Mouse (Mus musculus): ENCODE measurements at regions not wholly inside any gene's neighbourhood (a gene's known extent, or its start where the extent isn't known, plus 50 kb on each side); places are given as distances from the start of the nearest gene placed in this dataset.
"Not testable (repeated sequence)": the region's sequence is repeated elsewhere in the genome, so short reads cannot be mapped to it uniquely, and the experiment has no call there.

GRCm38 (mm10) chr17:48723286-48723685 lies 208.9 kb upstream of the Lrfn2 start:
- 66% methylated on average over 10 of the region's 10 CpGs for WGBS
- Histone ChIP-seq H3K36me3 (ENCODE audit: control insufficient read depth, insufficient read depth, low read length) (no peaks in the 10 kb centered on the region), H3K9ac (ENCODE audit: low read length) (no peak overlapping the region), H3K4me3 (ENCODE audit: control insufficient read depth in 1 of 2, insufficient read depth in 1 of 2, low read depth in 1 of 2, low read length in 2 of 2) (no peak overlapping the region), H3K27me3 (ENCODE audit: control insufficient read depth, insufficient read depth, low read length) (0 out of 2 replicates have a peak, but pooled peaks cover 4% of the 10 kb centered on the region), H3K4me1 (ENCODE audit: control insufficient read depth in 2 of 2, insufficient read depth in 2 of 2, low read length in 2 of 2) (peaks cover 7 to 9% of the 10 kb centered on the region in 2 experiments), H3K9me3 (ENCODE audit: control insufficient read depth, low read length) (no peaks in the 10 kb centered on the region), H3K4me2 (ENCODE audit: low read length) (no peak overlapping the region), H3K27ac (replicated peaks in 1 of 2; ENCODE audit: control insufficient read depth in 1 of 2, insufficient read depth in 1 of 2, low read depth in 2 of 2, low read length in 2 of 2) (no peak overlapping the region)
- no peak for ATAC-seq (ENCODE audit: insufficient number of reproducible peaks, insufficient read depth, low FRiP score, low read depth)

- Histone ChIP-seq H3K36me3 (ENCODE audit: control insufficient read depth, insufficient read depth, low read length) (no peaks in the 10 kb centered on the region), H3K4me3 (ENCODE audit: control insufficient read depth in 1 of 2, insufficient read depth in 1 of 2, low read depth in 1 of 2, low read length in 2 of 2) (no peak overlapping the region), H3K4me1 (ENCODE audit: control insufficient read depth in 2 of 2, insufficient read depth in 2 of 2, low read length in 2 of 2) (peaks cover 7 to 9% of the 10 kb centered on the region in 2 experiments), H3K4me2 (ENCODE audit: low read length) (no peak overlapping the region), H3K27me3 (ENCODE audit: control insufficient read depth, insufficient read depth, low read length) (peaks cover 8% of the 10 kb centered on the region; the same call in 1 of the 2 replicates), H3K9me3 (ENCODE audit: control insufficient read depth, low read length) (no peaks in the 10 kb centered on the region), H3K9ac (ENCODE audit: low read length) (no peak overlapping the region), H3K27ac (replicated peaks in 1 of 2; ENCODE audit: control insufficient read depth in 1 of 2, insufficient read depth in 1 of 2, low read depth in 2 of 2, low read length in 2 of 2) (no peak overlapping the region)
- whole genome bisulfite sequencing: 75% methylated on average over 11 of the region's 11 CpGs
- ATAC-seq (ENCODE audit: insufficient number of reproducible peaks, insufficient read depth, low FRiP score, low read depth): no peak
These were observed 207.6 kb upstream of the Lrfn2 start for GRCm38 (mm10) chr17:48724513-48725112.

- Histone ChIP-seq H3K9ac (ENCODE audit: low read length) (no peak overlapping the region), H3K36me3 (ENCODE audit: control insufficient read depth, insufficient read depth, low read length) (no peaks in the 10 kb centered on the region), H3K9me3 (ENCODE audit: control insufficient read depth, low read length) (no peaks in the 10 kb centered on the region), H3K4me2 (ENCODE audit: low read length) (no peak overlapping the region), H3K27me3 (ENCODE audit: control insufficient read depth, insufficient read depth, low read length) (peaks cover 8% of the 10 kb centered on the region; the same call in 1 of the 2 replicates), H3K27ac (replicated peaks in 1 of 2; ENCODE audit: control insufficient read depth in 1 of 2, insufficient read depth in 1 of 2, low read depth in 2 of 2, low read length in 2 of 2) (no peak overlapping the region), H3K4me3 (ENCODE audit: control insufficient read depth in 1 of 2, insufficient read depth in 1 of 2, low read depth in 1 of 2, low read length in 2 of 2) (no peak overlapping the region), H3K4me1 (ENCODE audit: control insufficient read depth in 2 of 2, insufficient read depth in 2 of 2, low read length in 2 of 2) (peaks cover 7 to 9% of the 10 kb centered on the region in 2 experiments)
- peak; percentile 72; the same call in 1 of the 2 replicates for ATAC-seq (ENCODE audit: insufficient number of reproducible peaks, insufficient read depth, low FRiP score, low read depth)
- 3% methylated on average over 3 of the region's 3 CpGs for WGBS
These were observed 205.7 kb upstream of the Lrfn2 start for GRCm38 (mm10) chr17:48726460-48726859.

- H3K4me3 ChIP-seq (ENCODE audit: control insufficient read depth in 1 of 2, insufficient read depth in 1 of 2, low read depth in 1 of 2, low read length in 2 of 2): no peak overlapping the region
- WGBS: 80% methylated on average over 9 of the region's 9 CpGs
- H3K4me1 ChIP-seq (ENCODE audit: control insufficient read depth in 2 of 2, insufficient read depth in 2 of 2, low read length in 2 of 2): no peaks in the 10 kb centered on the region
- no peaks in the 10 kb centered on the region for H3K27me3 ChIP-seq (ENCODE audit: control insufficient read depth, insufficient read depth, low read length)
- no peaks in the 10 kb centered on the region for H3K36me3 ChIP-seq (ENCODE audit: control insufficient read depth, insufficient read depth, low read length)
- H3K9ac ChIP-seq (ENCODE audit: low read length): no peak overlapping the region
- no peak overlapping the region for H3K4me2 ChIP-seq (ENCODE audit: low read length)
- no peak overlapping the region for H3K27ac ChIP-seq (replicated peaks in 1 of 2; ENCODE audit: control insufficient read depth in 1 of 2, insufficient read depth in 1 of 2, low read depth in 2 of 2, low read length in 2 of 2)
- no peak for ATAC-seq (ENCODE audit: insufficient number of reproducible peaks, insufficient read depth, low FRiP score, low read depth)
- no peaks in the 10 kb centered on the region for H3K9me3 ChIP-seq (ENCODE audit: control insufficient read depth, low read length)
These were observed 198.4 kb upstream of the Lrfn2 start for GRCm38 (mm10) chr17:48733801-48734200.

- H3K27me3 ChIP-seq (ENCODE audit: control insufficient read depth, insufficient read depth, low read length); H3K27ac ChIP-seq (replicated peaks in 1 of 2; ENCODE audit: control insufficient read depth in 1 of 2, insufficient read depth in 1 of 2, low read depth in 2 of 2, low read length in 2 of 2); H3K4me2 ChIP-seq (ENCODE audit: low read length); H3K9me3 ChIP-seq (ENCODE audit: control insufficient read depth, low read length); H3K4me1 ChIP-seq (ENCODE audit: control insufficient read depth in 2 of 2, insufficient read depth in 2 of 2, low read length in 2 of 2); H3K4me3 ChIP-seq (ENCODE audit: control insufficient read depth in 1 of 2, insufficient read depth in 1 of 2, low read depth in 1 of 2, low read length in 2 of 2); H3K9ac ChIP-seq (ENCODE audit: low read length); H3K36me3 ChIP-seq (ENCODE audit: control insufficient read depth, insufficient read depth, low read length); ATAC-seq (ENCODE audit: insufficient number of reproducible peaks, insufficient read depth, low FRiP score, low read depth): not testable (repeated sequence)
- WGBS: 83% methylated on average over 2 of the region's 2 CpGs
These were observed 195.0 kb upstream of the Lrfn2 start for GRCm38 (mm10) chr17:48737181-48737580.

GRCm38 (mm10) chr17:48738708-48739107 lies 193.5 kb upstream of the Lrfn2 start:
- no peak for ATAC-seq (ENCODE audit: insufficient number of reproducible peaks, insufficient read depth, low FRiP score, low read depth)
- Histone ChIP-seq H3K9ac (ENCODE audit: low read length) (no peak overlapping the region), H3K27ac (replicated peaks in 1 of 2; ENCODE audit: control insufficient read depth in 1 of 2, insufficient read depth in 1 of 2, low read depth in 2 of 2, low read length in 2 of 2) (no peak overlapping the region), H3K4me1 (ENCODE audit: control insufficient read depth in 2 of 2, insufficient read depth in 2 of 2, low read length in 2 of 2) (no peaks in the 10 kb centered on the region), H3K4me3 (ENCODE audit: control insufficient read depth in 1 of 2, insufficient read depth in 1 of 2, low read depth in 1 of 2, low read length in 2 of 2) (no peak overlapping the region), H3K27me3 (ENCODE audit: control insufficient read depth, insufficient read depth, low read length) (no peaks in the 10 kb centered on the region), H3K9me3 (ENCODE audit: control insufficient read depth, low read length) (peaks cover 4% of the 10 kb centered on the region; the same call in 1 of the 2 replicates), H3K36me3 (ENCODE audit: control insufficient read depth, insufficient read depth, low read length) (no peaks in the 10 kb centered on the region), H3K4me2 (ENCODE audit: low read length) (no peak overlapping the region)
- 83% methylated on average over 5 of the region's 5 CpGs for WGBS

- Histone ChIP-seq H3K36me3 (ENCODE audit: control insufficient read depth, insufficient read depth, low read length) (no peaks in the 10 kb centered on the region), H3K4me2 (ENCODE audit: low read length) (no peak overlapping the region), H3K4me1 (ENCODE audit: control insufficient read depth in 2 of 2, insufficient read depth in 2 of 2, low read length in 2 of 2) (no peaks in the 10 kb centered on the region), H3K27ac (replicated peaks in 1 of 2; ENCODE audit: control insufficient read depth in 1 of 2, insufficient read depth in 1 of 2, low read depth in 2 of 2, low read length in 2 of 2) (no peak overlapping the region), H3K4me3 (ENCODE audit: control insufficient read depth in 1 of 2, insufficient read depth in 1 of 2, low read depth in 1 of 2, low read length in 2 of 2) (no peak overlapping the region), H3K9me3 (ENCODE audit: control insufficient read depth, low read length) (peaks cover 4% of the 10 kb centered on the region; the same call in 1 of the 2 replicates), H3K27me3 (ENCODE audit: control insufficient read depth, insufficient read depth, low read length) (no peaks in the 10 kb centered on the region), H3K9ac (ENCODE audit: low read length) (no peak overlapping the region)
- no peak for ATAC-seq (ENCODE audit: insufficient number of reproducible peaks, insufficient read depth, low FRiP score, low read depth)
- WGBS: 81% methylated on average over 13 of the region's 13 CpGs
These were observed 189.3 kb upstream of the Lrfn2 start for GRCm38 (mm10) chr17:48742769-48743405.
